Mouse (Mus musculus) neutrophil, adult 5-6 weeks (primary cell): ENCODE results near the gene B230104I21Rik. TPM values are rescaled to one million over a fixed set of nuclear protein-coding genes. Genes with fewer than 3 reads are reported as not detected.

Source experiments
- ATAC-seq: fragments of 151-379, 151-347 bp; 2 replicates; pipeline ENCODE4 v1.8.0; 2017; ENCODE audit warnings: mild to moderate bottlenecking, moderate TSS enrichment; ENCODE audit not compliant: insufficient number of reproducible peaks, poor library complexity, low FRiP score, severe bottlenecking; ENCODE audit errors: extremely low read depth
- total RNA-seq: library from RNA; stranded (forward); fragments of 200-1000 nt; gene quantifications from 2 replicates; pipeline ENCODE4 v1.2.3, GENCODE M21; 2017

B230104I21Rik gene
- not detected in 2 replicates for total RNA-seq

DNA sequence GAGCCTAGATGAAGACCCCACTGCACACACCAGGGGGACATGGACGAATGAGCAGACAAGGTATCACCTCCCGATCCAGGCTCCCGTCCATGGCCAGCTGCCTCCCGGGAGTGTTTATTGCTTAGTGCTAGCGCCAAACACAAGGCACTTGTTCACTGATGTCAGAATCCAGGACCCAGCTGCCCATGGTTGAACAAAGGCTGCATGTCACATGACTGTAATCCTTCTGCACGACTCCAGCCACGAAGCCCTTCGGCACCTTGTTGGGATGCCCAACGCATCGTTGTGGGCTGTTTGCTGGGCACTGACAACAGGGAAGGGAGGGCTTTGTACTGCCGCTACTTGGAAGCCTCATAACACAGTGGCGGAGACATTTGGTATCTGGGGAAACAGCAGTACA is at the start of gene B230104I21Rik:
B230104I21Rik (plus strand) TSS at position 367 of the 400 bp plus-strand sequence.
- no peak for ATAC-seq

- ATAC-seq, result no peak
These were observed 42.2 kb upstream of the B230104I21Rik start for GRCm38 (mm10) chr4:154293735-154294201.

DNA sequence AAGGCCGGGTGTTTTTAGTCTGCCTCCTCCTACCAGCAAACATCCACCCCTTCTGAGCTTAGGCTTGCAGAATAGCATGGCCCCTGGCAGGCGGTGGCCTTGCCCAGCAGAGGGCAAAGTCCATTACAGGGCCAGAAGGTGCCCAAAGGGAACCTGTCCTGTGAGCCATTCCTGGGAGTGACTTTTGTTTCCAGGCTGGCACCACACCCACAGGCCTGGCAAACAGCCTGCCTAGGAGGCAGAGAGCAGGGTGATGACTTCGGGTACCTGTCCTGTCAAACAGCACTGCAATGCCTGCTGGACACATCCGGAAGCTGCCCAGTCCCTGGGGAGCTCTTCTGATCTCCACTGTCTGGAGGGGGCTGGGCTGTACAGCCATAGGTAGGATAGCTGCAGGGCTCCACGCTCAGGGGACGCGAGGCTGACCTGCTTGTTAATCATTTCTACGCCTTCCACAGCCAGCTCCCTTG is 41.6 kb upstream of the B230104I21Rik start:
- no peak for ATAC-seq

GRCm38 (mm10) chr4:154297761-154298160 is 38.2 kb upstream of the B230104I21Rik start:
- ATAC-seq, result no peak

GRCm38 (mm10) chr4:154299541-154300271 is 36.2 kb upstream of the B230104I21Rik start:
- no peak for ATAC-seq

DNA sequence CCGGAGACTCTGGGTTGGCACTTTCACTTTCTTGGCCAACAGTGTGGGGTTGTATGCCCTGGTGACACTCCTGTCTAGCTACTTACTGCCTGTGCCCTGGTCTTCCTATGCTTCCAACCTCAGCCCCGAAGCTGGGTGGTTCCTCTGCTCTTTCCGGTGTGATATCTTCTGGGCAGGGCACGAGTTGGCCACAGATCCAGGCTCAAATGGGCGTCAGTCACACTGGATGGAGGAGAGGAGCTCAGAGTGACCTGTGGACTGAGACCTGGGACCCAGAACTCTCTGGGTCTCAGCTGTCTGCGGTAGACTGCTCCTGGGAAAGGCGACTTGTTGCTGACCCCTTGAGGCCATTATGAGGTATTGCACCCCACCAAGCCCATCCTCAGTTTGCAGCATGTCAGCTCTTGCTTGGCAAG is 34.5 kb upstream of the B230104I21Rik start, which contains the start of gene Arhgef16:
Arhgef16 (minus strand) TSS at position 211 of the 416 bp plus-strand sequence.
- 0 out of 2 replicates have a peak, but pooled peaks have one; percentile 20 for ATAC-seq

GRCm38 (mm10) chr4:154309131-154309530 is 26.8 kb upstream of the B230104I21Rik start:
- no peak for ATAC-seq

GRCm38 (mm10) chr4:154310576-154311262 is 25.2 kb upstream of the B230104I21Rik start:
- no peak for ATAC-seq

GRCm38 (mm10) chr4:154312143-154312812 is 23.6 kb upstream of the B230104I21Rik start:
- ATAC-seq, result no peak

DNA sequence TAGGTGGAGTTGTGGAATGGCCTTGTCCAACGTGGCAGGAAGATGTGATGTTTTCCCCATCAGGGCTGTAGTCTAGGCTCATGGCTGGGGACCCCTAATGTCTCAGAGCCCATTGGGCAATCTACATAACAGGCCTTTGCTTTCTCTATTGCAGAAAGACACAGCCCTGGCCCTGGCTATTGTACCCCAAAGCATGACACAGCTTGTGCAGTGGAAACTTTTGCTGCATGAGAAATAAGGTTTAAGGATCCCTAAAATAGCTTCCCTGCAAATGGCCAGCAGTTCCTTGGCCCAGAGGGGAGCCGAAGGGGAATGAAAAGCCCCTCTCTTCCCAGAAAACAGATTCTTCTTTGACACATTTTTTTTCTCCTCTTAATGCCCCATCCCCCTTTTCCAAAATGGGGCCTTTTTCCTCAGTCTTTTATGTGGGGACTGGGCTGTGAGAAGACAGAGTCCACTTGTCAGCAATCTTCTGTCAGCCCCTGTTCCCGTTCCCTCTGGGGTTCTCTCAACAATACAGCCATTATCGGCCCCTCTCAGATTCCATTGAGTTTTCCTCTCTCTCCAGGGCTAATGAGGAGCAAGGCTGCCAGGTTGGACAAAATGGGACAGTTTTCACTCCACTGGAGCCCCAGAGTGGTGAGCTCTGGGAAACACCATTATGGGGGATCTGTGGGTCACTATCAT is 22.8 kb upstream of the B230104I21Rik start:
- ATAC-seq, result no peak

DNA sequence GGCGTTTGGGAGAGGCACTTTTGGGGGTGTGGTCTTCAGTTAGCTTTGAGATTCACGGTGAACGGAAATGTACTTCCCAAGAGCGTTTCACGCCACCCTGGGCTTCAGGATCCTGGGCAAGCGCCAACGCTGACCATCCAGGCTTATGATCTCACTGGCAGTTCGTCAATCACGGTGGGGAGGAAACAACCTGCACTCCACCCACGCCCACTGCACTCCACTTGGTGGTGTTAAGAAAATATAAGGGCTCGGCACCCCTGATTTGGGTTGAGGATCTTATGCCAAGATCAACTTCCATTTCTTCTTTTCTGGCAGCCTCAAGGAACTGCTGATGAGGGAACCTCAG is 22.3 kb upstream of the B230104I21Rik start:
- no peak for ATAC-seq

- ATAC-seq, result no peak
These were observed 10.5 kb upstream of the B230104I21Rik start for GRCm38 (mm10) chr4:154325410-154325809.

DNA sequence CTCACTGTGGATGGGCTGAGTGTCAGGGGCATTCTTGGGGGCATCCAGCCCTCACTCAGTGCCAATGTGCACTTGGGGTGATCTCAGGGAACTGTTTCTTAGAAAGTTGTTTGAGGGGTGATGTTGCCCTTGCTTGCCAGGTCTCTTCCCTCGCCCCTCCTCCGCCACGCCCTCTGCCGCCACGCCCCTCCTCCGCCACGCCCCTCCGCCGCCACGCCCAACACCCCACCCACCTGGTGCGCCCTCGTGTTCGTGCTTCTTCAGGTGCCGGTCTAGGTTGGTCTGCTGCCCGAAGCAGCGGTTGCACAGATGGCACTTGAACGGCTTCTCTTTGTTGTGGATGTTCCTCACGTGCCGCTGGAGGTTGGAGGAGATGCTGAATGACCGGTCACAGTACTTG is 7.5 kb upstream of the B230104I21Rik start:
- ATAC-seq, result no peak

GRCm38 (mm10) chr4:154328836-154329235 is 7.1 kb upstream of the B230104I21Rik start:
- no peak for ATAC-seq

GRCm38 (mm10) chr4:154330001-154330400 is 5.9 kb upstream of the B230104I21Rik start:
- ATAC-seq, result no peak

DNA sequence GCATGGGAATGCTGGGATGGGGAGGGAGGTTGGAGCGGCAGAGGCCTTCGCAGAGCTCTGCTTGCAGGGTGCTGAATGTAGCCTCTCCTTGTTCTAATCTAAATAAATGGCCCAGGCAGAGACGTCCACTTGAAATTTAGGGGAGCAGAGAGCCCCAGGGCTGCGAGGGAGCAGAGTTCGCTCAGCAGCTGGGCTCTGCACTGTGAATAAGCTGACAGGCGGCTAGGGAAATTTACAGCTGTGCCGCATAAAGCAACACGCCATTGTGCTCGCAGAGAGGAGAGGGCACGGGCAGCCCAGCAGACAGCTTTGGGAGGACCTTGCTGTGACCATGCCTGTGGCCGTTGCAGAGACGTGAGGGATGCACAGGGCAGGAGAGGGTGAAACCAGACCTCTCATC is 4.7 kb upstream of the B230104I21Rik start:
- ATAC-seq, result no peak

DNA sequence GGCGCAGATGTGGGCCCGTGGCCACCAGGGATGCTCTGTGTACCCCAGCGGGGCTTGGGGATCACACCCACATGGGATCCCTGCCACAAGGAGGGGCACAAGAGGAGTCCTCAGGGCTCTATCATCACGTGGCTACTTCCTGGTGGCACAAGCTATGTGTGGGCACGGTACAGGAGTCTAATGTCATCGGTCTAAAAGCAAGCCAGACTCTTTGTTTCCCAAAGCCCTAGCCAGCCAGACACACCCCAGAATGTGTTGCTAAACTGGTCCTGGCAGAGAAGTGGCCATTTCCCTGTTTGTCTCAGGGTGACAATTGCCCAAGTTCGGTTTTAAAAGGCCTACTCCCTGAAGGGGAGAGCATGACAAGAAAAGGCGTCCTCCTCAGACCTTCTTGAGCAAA is 2.6 kb upstream of the B230104I21Rik start:
- ATAC-seq, result no peak

- no peak for ATAC-seq
These were observed 1.1 kb upstream of the B230104I21Rik start for GRCm38 (mm10) chr4:154334699-154335402.
